Comparison of ENCODE assay signal across 28 mouse cellular contexts in the genomic region with DNA sequence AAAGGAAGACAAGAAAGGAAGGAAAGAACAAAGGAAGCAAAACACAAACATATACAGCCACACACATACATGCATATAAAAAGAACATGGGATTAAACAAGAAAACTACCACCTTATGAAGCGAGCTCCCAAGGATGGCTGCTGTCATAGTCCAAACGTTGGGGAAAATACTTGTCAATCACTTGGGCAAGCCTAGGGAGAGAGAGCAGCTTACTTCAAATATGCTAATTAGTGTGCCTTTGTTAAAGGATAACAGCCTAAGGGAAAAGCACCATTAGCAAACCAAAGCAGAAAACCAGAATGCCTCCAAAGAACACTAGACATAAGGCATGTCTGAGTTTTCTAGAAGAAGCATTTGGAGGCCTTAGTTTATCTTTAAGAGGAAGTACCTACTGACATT. TPM values are rescaled to one million over a fixed set of nuclear protein-coding genes. Genes with fewer than 3 reads are reported as not detected.
DNase-seq lines count a peak whose midpoint lies in the region; ATAC-seq and TF ChIP-seq lines count a peak whose summit lies in the region.
"Had no signal": no experiment of that assay in that cellular context is flagged by ENCODE, and none has a peak within 500 bp of the region (broad histone marks: within the 10 kb centered on the region; RNA-seq: fewer than 3 reads in every experiment).

No protein-coding gene starts in this region.

- no peak overlapping the region for H3K27ac ChIP-seq in kidney, adult 2 months (ENCODE audit: insufficient read depth, low read depth, low read length)
- no peak overlapping the region for H3K27ac ChIP-seq in forebrain, embryonic 13.5 days
- H3K27ac ChIP-seq in midbrain, embryonic 13.5 days = no peak overlapping the region
- H3K27ac ChIP-seq in thymus, adult 2 months (ENCODE audit: control insufficient read depth, insufficient read depth, low read length) = no peak overlapping the region
- no peak overlapping the region for H3K27ac ChIP-seq in limb, embryonic 10.5 days
- H3K27ac ChIP-seq: embryonic facial prominence, embryonic 13.5 days; limb, embryonic 12.5 days; liver, embryonic 15.5 days; neural tube, embryonic 12.5 days had no signal

- no peak overlapping the region for H3K4me2 ChIP-seq in forebrain, embryonic 13.5 days
- no peak overlapping the region for H3K4me2 ChIP-seq in midbrain, embryonic 13.5 days (replicated peaks)
- H3K4me2 ChIP-seq: embryonic facial prominence, embryonic 13.5 days; heart, embryonic 11.5 days; limb, embryonic 12.5 days; liver, embryonic 15.5 days; lung, embryonic 14.5 days; neural tube, embryonic 12.5 days had no signal

- no peaks in the 10 kb centered on the region for H3K27me3 ChIP-seq in kidney, adult 2 months (replicated peaks; ENCODE audit: control insufficient read depth, insufficient read depth, low read length)
- H3K27me3 ChIP-seq in forebrain, embryonic 13.5 days = no peaks in the 10 kb centered on the region
- H3K27me3 ChIP-seq in midbrain, embryonic 13.5 days = no peaks in the 10 kb centered on the region
- H3K27me3 ChIP-seq in thymus, adult 2 months (ENCODE audit: control insufficient read depth, insufficient read depth, low read length) = no peaks in the 10 kb centered on the region
- no peaks in the 10 kb centered on the region for H3K27me3 ChIP-seq in limb, embryonic 10.5 days (ENCODE audit: low read depth, poor library complexity, severe bottlenecking)
- H3K27me3 ChIP-seq: embryonic facial prominence, embryonic 13.5 days; limb, embryonic 12.5 days; liver, embryonic 15.5 days; neural tube, embryonic 12.5 days had no signal

- H3K4me3 ChIP-seq in kidney, adult 2 months (ENCODE audit: insufficient read depth, low read depth, low read length) = no peak overlapping the region
- no peak overlapping the region for H3K4me3 ChIP-seq in forebrain, embryonic 13.5 days
- H3K4me3 ChIP-seq in midbrain, embryonic 13.5 days (replicated peaks) = no peak overlapping the region
- no peak overlapping the region for H3K4me3 ChIP-seq in thymus, adult 2 months (ENCODE audit: control insufficient read depth, insufficient read depth, low read length)
- H3K4me3 ChIP-seq in limb, embryonic 10.5 days = no peak overlapping the region
- H3K4me3 ChIP-seq: embryonic facial prominence, embryonic 13.5 days; limb, embryonic 12.5 days; liver, embryonic 15.5 days; myocyte; neural tube, embryonic 12.5 days had no signal

- ATAC-seq in forebrain, embryonic 13.5 days = peak; percentile 80; the same call in 1 of the 2 replicates
- ATAC-seq in midbrain, embryonic 13.5 days = peak; percentile 93
- ATAC-seq: CD4-positive, CD25-positive, alpha-beta regulatory T cell, adult 4 months; hindbrain, embryonic 16.5 days had no signal

- TF ChIP-seq POLR2A in kidney, adult 2 months (IDR thresholded peaks at IDR 0.05; ENCODE audit: low read depth, low read length) = no peak
- no peak for TF ChIP-seq POLR2A in thymus, adult 2 months (IDR thresholded peaks at IDR 0.05; ENCODE audit: control insufficient read depth, extremely low read depth, insufficient read depth, low read length, poor library complexity)

- H3K4me1 ChIP-seq in kidney, adult 2 months (ENCODE audit: control insufficient read depth, insufficient read depth, low read length) = no peaks in the 10 kb centered on the region
- H3K4me1 ChIP-seq in forebrain, embryonic 13.5 days = peaks cover 4% of the 10 kb centered on the region
- peaks cover 4% of the 10 kb centered on the region for H3K4me1 ChIP-seq in midbrain, embryonic 13.5 days (replicated peaks)
- H3K4me1 ChIP-seq in thymus, adult 2 months (replicated peaks; ENCODE audit: control insufficient read depth, insufficient read depth, low read length) = no peaks in the 10 kb centered on the region
- no peaks in the 10 kb centered on the region for H3K4me1 ChIP-seq in limb, embryonic 10.5 days
- H3K4me1 ChIP-seq: embryonic facial prominence, embryonic 13.5 days; limb, embryonic 12.5 days; liver, embryonic 15.5 days; neural tube, embryonic 12.5 days had no signal

- no peak overlapping the region for H3K9ac ChIP-seq in forebrain, embryonic 13.5 days
- no peak overlapping the region for H3K9ac ChIP-seq in midbrain, embryonic 13.5 days (replicated peaks)
- H3K9ac ChIP-seq: embryonic facial prominence, embryonic 13.5 days; limb, embryonic 12.5 days; liver, embryonic 15.5 days; lung, embryonic 14.5 days; neural tube, embryonic 12.5 days had no signal

- H3K9me3 ChIP-seq in forebrain, embryonic 13.5 days (replicated peaks) = no peaks in the 10 kb centered on the region
- no peaks in the 10 kb centered on the region for H3K9me3 ChIP-seq in midbrain, embryonic 13.5 days
- H3K9me3 ChIP-seq in limb, embryonic 10.5 days (replicated peaks) = no peaks in the 10 kb centered on the region
- H3K9me3 ChIP-seq: embryonic facial prominence, embryonic 13.5 days; limb, embryonic 12.5 days; liver, embryonic 15.5 days; neural tube, embryonic 12.5 days had no signal

- DNase-seq in kidney, adult 2 months = peak; percentile 1
- DNase-seq in kidney, adult 11 months = no peak
- DNase-seq in ZHBTc4 (ENCODE audit: low read depth, low spot score) = peak; percentile 8
- no peak for DNase-seq in thymus, adult 2 months
- DNase-seq in limb, embryonic 10.5 days (ENCODE audit: low spot score) = no peak
- no peak for DNase-seq in gastrocnemius, adult 8-10 months (ENCODE audit: low spot score in 2 of 2)
- DNase-seq: adrenal gland, adult 8-10 months; cerebellum, adult 11-12 months; cerebellum, adult 9-11 months; embryo, embryonic 11 days; gastrocnemius, postnatal 36 days; heart, adult 18-20 months; heart, postnatal 36 days; kidney, adult 8-10 months; layer of hippocampus, adult 9-11 months; lung, postnatal 14 days; right cerebral cortex, postnatal 14 days had no signal

- WGBS in kidney, adult 2 months = 41% methylated on average over 2 of the region's 2 CpGs
- WGBS in forebrain, embryonic 13.5 days = 5% methylated on average over 2 of the region's 2 CpGs
- 11% methylated on average over 2 of the region's 2 CpGs for WGBS in midbrain, embryonic 13.5 days
- 84% methylated on average over 2 of the region's 2 CpGs for WGBS in thymus, adult 2 months
- 42% methylated on average over 2 of the region's 2 CpGs for WGBS in limb, embryonic 10.5 days

- no peak for TF ChIP-seq CTCF in kidney, adult 2 months (conservative IDR thresholded peaks at IDR 0.05; ENCODE audit: insufficient read depth, insufficient read length, low read depth, low read length)
- no peak for TF ChIP-seq CTCF in thymus, adult 2 months (IDR thresholded peaks at IDR 0.05; ENCODE audit: borderline replicate concordance, control insufficient read depth, extremely low read depth, insufficient read depth, low read length, poor library complexity)

- H3K36me3 ChIP-seq in kidney, adult 2 months (ENCODE audit: control insufficient read depth, insufficient read depth, low read length) = no peaks in the 10 kb centered on the region
- H3K36me3 ChIP-seq in forebrain, embryonic 13.5 days (ENCODE audit: poor library complexity, severe bottlenecking) = no peaks in the 10 kb centered on the region
- H3K36me3 ChIP-seq in midbrain, embryonic 13.5 days = no peaks in the 10 kb centered on the region
- H3K36me3 ChIP-seq in thymus, adult 2 months (ENCODE audit: control insufficient read depth, insufficient read depth, low read length) = no peaks in the 10 kb centered on the region
- no peaks in the 10 kb centered on the region for H3K36me3 ChIP-seq in limb, embryonic 10.5 days
- H3K36me3 ChIP-seq: embryonic facial prominence, embryonic 13.5 days; limb, embryonic 12.5 days; liver, embryonic 15.5 days; neural tube, embryonic 12.5 days had no signal

RNA-seq across cellular contexts. Expression of a gene that starts 45.7 kb away (rescaled TPM):
- 32.6 and 34.3 TPM in 2 replicates for polyA plus RNA-seq in kidney, adult 2 months (2012; rRNA removed)
- 6.8 and 9.3 TPM in 2 replicates for polyA plus RNA-seq in forebrain, embryonic 13.5 days (2015; fragmentation: Nextera tagmentation; extraction: Ambion mirVana)
- polyA plus RNA-seq in midbrain, embryonic 13.5 days (2015; fragmentation: Nextera tagmentation; extraction: Ambion mirVana) = 15.1 and 16.9 TPM in 2 replicates
- 13.3 and 14.0 TPM in 2 replicates for polyA plus RNA-seq in thymus, adult 2 months (2012; rRNA removed)
- polyA plus RNA-seq in limb, embryonic 10.5 days (2016; fragmentation: Nextera tagmentation; extraction: Ambion mirVana) = 19.0 and 23.8 TPM in 2 replicates
- 10 to 100 TPM in 2 of 4 experiments, 1 to 10 TPM in 2; 5.3 to 13.2 (median 9.7) TPM for total RNA-seq in gastrocnemius, adult 8-10 months (2022)

Comparison
In these comparisons a context has a peak if more than half of its experiments do, and no peak if none do; other contexts are left out.
1. DNase-seq: peak in kidney, adult 2 months (single experiment) and ZHBTc4 (single experiment); none in kidney, adult 11 months (single experiment), thymus, adult 2 months (single experiment), limb, embryonic 10.5 days (single experiment) and gastrocnemius, adult 8-10 months (0 of 2).